Mouse (Mus musculus) midbrain, embryonic 14.5 days (tissue): ENCODE data around the gene Tpgs1. TPM values are rescaled to one million over a fixed set of nuclear protein-coding genes. Genes with fewer than 3 reads are reported as not detected.

ENCODE experiments used
- ATAC-seq: fragments of 200-750 bp; cut with Nextera tagmentation; 2 replicates; pipeline ENCODE4 v1.8.0; 2017; ENCODE audit warnings: moderate number of reproducible peaks, moderate library complexity; ENCODE audit not compliant: low FRiP score, low TSS enrichment
- DNase-seq: peaks from one replicate; pipeline ENCODE4 v3.0.0-alpha.2; 2015
- H3K27ac ChIP-seq: fragments of 300-500 bp; sonication (generic); replicated peaks from 2 replicates; pipeline ENCODE4 v1.5.1; 2014; ENCODE audit warnings: mild to moderate bottlenecking, low read depth, low read length, moderate library complexity
- H3K27me3 ChIP-seq: fragments of 300-500 bp; sonication (generic); 2 replicates; pipeline ENCODE4 v1.6.1; 2014; ENCODE audit warnings: low read length, control low read depth, mixed read lengths; ENCODE audit not compliant: control insufficient read depth, insufficient read depth
- H3K36me3 ChIP-seq: fragments of 300-500 bp; sonication (generic); 2 replicates; pipeline ENCODE4 v1.6.1; 2014; ENCODE audit warnings: low read length, control low read depth; ENCODE audit not compliant: control insufficient read depth, insufficient read depth
- H3K4me1 ChIP-seq: fragments of 300-500 bp; sonication (generic); 2 replicates; pipeline ENCODE4 v1.6.1; 2014; ENCODE audit warnings: mild to moderate bottlenecking, antibody characterized with exemption, low read length, control low read depth; ENCODE audit not compliant: control insufficient read depth, insufficient read depth
- H3K4me2 ChIP-seq: fragments of 300-500 bp; sonication (generic); 2 replicates; pipeline ENCODE4 v1.6.1; 2014; ENCODE audit warnings: mild to moderate bottlenecking, low read length, moderate library complexity
- H3K4me3 ChIP-seq: fragments of 300-500 bp; sonication (generic); replicated peaks from 2 replicates; pipeline ENCODE4 v1.5.1; 2014; ENCODE audit warnings: low read depth, low read length
- H3K9ac ChIP-seq: fragments of 300-500 bp; sonication (generic); replicated peaks from 2 replicates; pipeline ENCODE4 v1.6.1; 2014; ENCODE audit warnings: mild to moderate bottlenecking, low read length, moderate library complexity
- H3K9me3 ChIP-seq: fragments of 300-500 bp; sonication (generic); 2 replicates; pipeline ENCODE4 v1.6.1; 2016; ENCODE audit warnings: low read length, control low read depth, mixed read lengths; ENCODE audit not compliant: control insufficient read depth
- WGBS: fragments of 180-500 bp; shearing (Covaris S2); extraction: QIAGEN DNeasy Blood & Tissue Kit; methylation state at CpG from one replicate; pipeline ENCODE4 v1.1.7; 2014; 5-methylcytosine and 5-hydroxymethylcytosine counted together
- polyA plus RNA-seq: library from polyadenylated mRNA; unstranded; fragments of >200 nt; fragmentation: Nextera tagmentation; extraction: Ambion mirVana; gene quantifications from 2 replicates; pipeline ENCODE4 v1.2.1, GENCODE M21; 2014

Gene Tpgs1
- polyA plus RNA-seq, 1 experiment from 2014 or later: 94.4 TPM

DNA sequence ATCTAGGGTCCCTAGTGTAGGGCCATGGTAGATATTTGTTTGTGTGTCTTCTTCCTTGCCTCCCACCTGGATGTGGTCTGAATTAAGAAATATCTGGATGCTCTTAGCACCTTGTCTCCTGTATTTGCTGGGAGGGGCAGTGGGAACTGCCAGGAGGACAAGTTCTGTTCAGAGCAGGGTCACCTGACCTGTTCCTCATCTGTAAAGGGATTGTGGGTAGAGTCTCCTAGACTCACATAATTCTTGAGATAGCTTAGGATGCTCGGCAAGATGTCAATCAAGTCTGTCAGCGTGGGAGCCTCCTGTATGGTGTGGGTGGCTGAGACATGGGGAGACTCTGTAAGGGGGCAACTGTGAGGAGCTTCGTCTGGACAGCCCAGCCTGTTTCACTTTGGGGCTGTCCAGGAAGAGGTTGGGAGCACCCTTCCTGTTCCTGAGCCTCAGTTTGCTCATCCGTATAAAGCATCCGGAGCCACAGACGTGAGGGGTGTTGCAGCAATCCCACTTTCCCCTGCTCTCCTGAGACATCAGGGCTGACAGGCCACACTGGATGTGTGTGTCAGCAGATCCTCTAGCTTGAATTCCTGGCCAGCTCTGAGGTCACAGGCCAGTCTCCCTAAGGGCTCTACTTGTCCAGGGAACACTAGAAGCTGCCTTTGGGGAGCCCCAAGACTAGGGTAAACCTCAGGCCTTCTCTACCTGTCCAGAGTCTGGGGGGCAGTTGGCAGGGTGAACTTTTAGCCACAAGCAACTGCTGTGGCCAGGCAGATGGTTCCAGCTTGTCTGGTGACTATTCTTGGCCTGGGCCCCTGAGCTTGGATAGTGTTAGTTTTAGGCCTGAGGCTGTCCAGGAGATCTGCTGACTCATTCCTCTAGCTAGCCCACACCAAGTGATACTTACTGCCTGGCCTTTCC is 14.8 kb downstream of the Tpgs1 start:
- peak overlapping the region; percentile 75 for H3K4me3 ChIP-seq
- no peak overlapping the region for H3K9ac ChIP-seq
- peaks cover 49% of the 10 kb centered on the region for H3K36me3 ChIP-seq
- H3K4me2 ChIP-seq: peak overlapping the region; percentile 90
- H3K4me1 ChIP-seq: peaks cover 18% of the 10 kb centered on the region
- 90% methylated on average over 6 of the region's 6 CpGs for WGBS
- H3K27me3 ChIP-seq: no peaks in the 10 kb centered on the region
- no peaks in the 10 kb centered on the region for H3K9me3 ChIP-seq
- ATAC-seq (no peak), DNase-seq (no peak)
- no peak overlapping the region for H3K27ac ChIP-seq

- no peak overlapping the region for H3K27ac ChIP-seq
- H3K9ac ChIP-seq: no peak overlapping the region
- H3K9me3 ChIP-seq: no peaks in the 10 kb centered on the region
- no peak overlapping the region for H3K4me2 ChIP-seq
- WGBS: 96% methylated on average over 25 of the region's 25 CpGs
- no peaks in the 10 kb centered on the region for H3K27me3 ChIP-seq
- DNase-seq (no peak), ATAC-seq (no peak)
- peaks cover 53% of the 10 kb centered on the region for H3K36me3 ChIP-seq
- no peak overlapping the region for H3K4me3 ChIP-seq
- H3K4me1 ChIP-seq: peaks cover 18% of the 10 kb centered on the region
These were observed 15.8 kb downstream of the Tpgs1 start for GRCm38 (mm10) chr10:79684770-79685600.

GRCm38 (mm10) chr10:79686219-79686618 is 17.1 kb downstream of the Tpgs1 start:
- Histone ChIP-seq H3K36me3 (peaks cover 53% of the 10 kb centered on the region), H3K27me3 (no peaks in the 10 kb centered on the region), H3K27ac (no peak overlapping the region), H3K9ac (no peak overlapping the region), H3K4me3 (no peak overlapping the region), H3K9me3 (no peaks in the 10 kb centered on the region), H3K4me1 (peaks cover 15% of the 10 kb centered on the region), H3K4me2 (no peak overlapping the region)
- WGBS: 87% methylated on average over 2 of the region's 2 CpGs
- ATAC-seq: no peak
- no peak for DNase-seq

GRCm38 (mm10) chr10:79686691-79687090 is 17.5 kb downstream of the Tpgs1 start:
- Histone ChIP-seq H3K4me2 (no peak overlapping the region), H3K4me3 (no peak overlapping the region), H3K36me3 (peaks cover 53% of the 10 kb centered on the region), H3K27ac (no peak overlapping the region), H3K4me1 (peaks cover 15% of the 10 kb centered on the region), H3K27me3 (no peaks in the 10 kb centered on the region), H3K9me3 (no peaks in the 10 kb centered on the region), H3K9ac (no peak overlapping the region)
- 100% methylated on average over 1 of the region's 1 CpGs for WGBS
- DNase-seq: no peak
- ATAC-seq: no peak

DNA sequence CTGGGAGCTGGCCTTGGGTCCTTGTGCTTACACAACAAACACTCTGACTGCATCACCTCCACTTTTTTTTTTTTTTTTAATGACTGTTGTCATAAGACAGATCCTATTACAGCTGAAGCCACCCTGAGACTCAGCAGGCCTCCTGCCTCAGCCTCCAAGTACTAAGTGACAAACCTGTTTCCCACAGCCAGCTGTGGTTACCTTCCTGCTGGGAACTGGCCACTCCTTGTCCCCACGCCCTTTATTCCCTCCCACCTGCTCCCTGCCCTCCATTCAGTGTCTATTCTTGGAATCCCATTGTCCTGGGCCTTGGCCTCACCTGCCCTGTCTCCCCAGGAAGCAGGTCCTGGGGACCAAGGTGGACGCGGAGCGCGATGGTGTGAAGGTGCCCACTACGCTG is 18.3 kb downstream of the Tpgs1 start:
- no peaks in the 10 kb centered on the region for H3K27me3 ChIP-seq
- DNase-seq: no peak
- peaks cover 15% of the 10 kb centered on the region for H3K4me1 ChIP-seq
- peaks cover 53% of the 10 kb centered on the region for H3K36me3 ChIP-seq
- no peak overlapping the region for H3K4me2 ChIP-seq
- H3K9me3 ChIP-seq: no peaks in the 10 kb centered on the region
- H3K27ac ChIP-seq: no peak overlapping the region
- no peak overlapping the region for H3K4me3 ChIP-seq
- WGBS: 97% methylated on average over 6 of the region's 6 CpGs
- no peak overlapping the region for H3K9ac ChIP-seq
- ATAC-seq: no peak

DNA sequence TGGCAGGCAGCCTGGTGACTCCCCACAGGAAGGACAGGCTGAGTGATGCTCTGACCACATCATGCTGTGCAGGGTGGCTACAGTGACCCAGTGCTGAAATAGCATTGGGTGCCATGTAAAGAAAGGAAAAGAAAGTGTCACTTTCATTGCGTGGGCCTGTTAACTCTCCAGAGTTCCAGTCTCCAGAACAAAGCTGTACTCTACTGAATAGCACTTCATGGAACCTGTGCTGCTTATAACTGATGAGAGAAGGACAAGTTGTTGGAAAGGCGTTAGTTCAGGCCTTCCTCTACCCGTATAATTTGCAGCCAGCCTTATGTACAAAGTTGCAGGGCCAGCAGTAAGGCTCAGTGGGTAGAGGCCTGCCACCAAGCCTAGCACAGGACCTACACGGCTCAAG is 19.6 kb downstream of the Tpgs1 start, which contains the start of gene Gzmm:
Gene Gzmm, plus strand, starts transcription at position 301 of the 400 bp plus-strand sequence.
- ATAC-seq (no peak), DNase-seq (no peak)
- peaks cover 53% of the 10 kb centered on the region for H3K36me3 ChIP-seq
- H3K4me3 ChIP-seq: no peak within 1 kb of the TSS
- WGBS: 91% methylated on average over 4 of the region's 4 CpGs
- H3K9me3 ChIP-seq: no peaks in the 10 kb centered on the region
- peaks cover 4% of the 10 kb centered on the region for H3K4me1 ChIP-seq
- no peaks in the 10 kb centered on the region for H3K27me3 ChIP-seq
- no peak within 1 kb of the TSS for H3K4me2 ChIP-seq
- no peak within 1 kb of the TSS for H3K9ac ChIP-seq
- no peak within 1 kb of the TSS for H3K27ac ChIP-seq

GRCm38 (mm10) chr10:79689178-79689577 is 20.0 kb downstream of the Tpgs1 start:
- H3K9ac ChIP-seq: no peak overlapping the region
- H3K4me3 ChIP-seq: no peak overlapping the region
- no peaks in the 10 kb centered on the region for H3K27me3 ChIP-seq
- 93% methylated on average over 3 of the region's 3 CpGs for WGBS
- H3K27ac ChIP-seq: no peak overlapping the region
- DNase-seq (no peak), ATAC-seq (no peak)
- H3K4me1 ChIP-seq: peaks cover under 1% of the 10 kb centered on the region; the same call in 1 of the 2 replicates
- no peaks in the 10 kb centered on the region for H3K9me3 ChIP-seq
- no peak overlapping the region for H3K4me2 ChIP-seq
- H3K36me3 ChIP-seq: peaks cover 52% of the 10 kb centered on the region

- H3K9me3 ChIP-seq: no peaks in the 10 kb centered on the region
- H3K9ac ChIP-seq: no peak overlapping the region
- WGBS: 95% methylated on average over 2 of the region's 2 CpGs
- peaks cover 23% of the 10 kb centered on the region for H3K36me3 ChIP-seq
- no peak overlapping the region for H3K4me2 ChIP-seq
- no peaks in the 10 kb centered on the region for H3K4me1 ChIP-seq
- no peak overlapping the region for H3K27ac ChIP-seq
- ATAC-seq (no peak), DNase-seq (no peak)
- H3K4me3 ChIP-seq: no peak overlapping the region
- no peaks in the 10 kb centered on the region for H3K27me3 ChIP-seq
These were observed 22.9 kb downstream of the Tpgs1 start for GRCm38 (mm10) chr10:79691986-79692548.
